Mouse (Mus musculus): ENCODE data around the gene Hcst. TPM values are rescaled to one million over a fixed set of nuclear protein-coding genes. Genes with fewer than 3 reads are reported as not detected.

Hcst gene
- total and polyA plus RNA-seq, 3 experiments = 11.8 to 11.9 (median 11.8) TPM

- DNase-seq (ENCODE audit: extremely low read depth) = peak; percentile 78
- dilution Hi-C loops (cut with MboI; ENCODE audit: extremely low pct_ligation_motif_present, extremely low pct_unique_long_range_greater_than_20kb, low sequenced_read_pairs) (no loop called here), in situ Hi-C loops (cut with MboI; ENCODE audit: low pct_ligation_motif_present, low pct_unique_long_range_greater_than_20kb, low sequenced_read_pairs) (loop anchor here (5.0 kb wide), 1 partner anchor 33 kb away; no protein-coding TSS in a partner anchor)
These were observed 25.3 kb downstream of the Hcst start for GRCm38 (mm10) chr7:30394379-30394778.

GRCm38 (mm10) chr7:30393631-30394030 lies 26.0 kb downstream of the Hcst start:
- no peaks in the 10 kb centered on the region for H3K27me3 ChIP-seq (replicated peaks)
- H3K4me3 ChIP-seq (replicated peaks in 1 of 3; ENCODE audit: low read depth in 2 of 3, low read length in 2 of 3, poor library complexity in 1 of 3) = peak overlapping the region in 1 of 3 experiments; percentile 47
- no peak overlapping the region for H3K27ac ChIP-seq (ENCODE audit: insufficient read depth, low read depth)
- dilution Hi-C loops (cut with MboI; ENCODE audit: extremely low pct_ligation_motif_present, extremely low pct_unique_long_range_greater_than_20kb, low sequenced_read_pairs) = no loop called here
- peak overlapping the region; percentile 45; the same call in 1 of the 2 replicates for H3K9ac ChIP-seq (ENCODE audit: insufficient read depth, low read depth)
- no peak for DNase-seq (ENCODE audit: extremely low read depth)
- in situ Hi-C loops (cut with MboI; ENCODE audit: low pct_ligation_motif_present, low pct_unique_long_range_greater_than_20kb, low sequenced_read_pairs) = loop anchor here (5.0 kb wide), 1 partner anchor 34 kb away; no protein-coding TSS in a partner anchor
- H3K4me2 ChIP-seq (ENCODE audit: insufficient read depth, low read depth, poor library complexity, severe bottlenecking) = no peak overlapping the region
- H3K36me3 ChIP-seq (replicated peaks in 1 of 2; ENCODE audit: control insufficient read depth in 1 of 2, insufficient read depth in 1 of 2, low read length in 1 of 2) = peaks cover 0 to 7% of the 10 kb centered on the region in 2 experiments
- H3K9me3 ChIP-seq (replicated peaks; ENCODE audit: low read length) = no peaks in the 10 kb centered on the region
- H3K4me1 ChIP-seq (ENCODE audit: control insufficient read depth in 1 of 2, insufficient read depth in 2 of 2) = peaks cover 3 to 21% of the 10 kb centered on the region in 2 experiments; a peak in 3 of 4 replicates
- TF ChIP-seq TBP (conservative IDR thresholded peaks at IDR 0.05; ENCODE audit: low read depth, low read length) (no peak), JUN (IDR thresholded peaks at IDR 0.05; ENCODE audit: insufficient read depth, low read depth, low read length) (no peak), MYC (IDR thresholded peaks at IDR 0.05; ENCODE audit: low read depth, low read length) (no peak), ELF1 (IDR thresholded peaks at IDR 0.05; ENCODE audit: low read depth, low read length) (no peak), IRF4 (IDR thresholded peaks at IDR 0.05; ENCODE audit: low read depth, low read length) (no peak)
- no peaks in the 10 kb centered on the region for H3K79me2 ChIP-seq (replicated peaks; ENCODE audit: control insufficient read depth, extremely low read depth, insufficient read depth, poor library complexity, severe bottlenecking)

More at GRCm38 (mm10) chr7:30394379-30394778, 25.3 kb downstream of the Hcst start:
- Histone ChIP-seq H3K27ac (ENCODE audit: insufficient read depth, low read depth) (peak overlapping the region; percentile 28), H3K36me3 (replicated peaks in 1 of 2; ENCODE audit: control insufficient read depth in 1 of 2, insufficient read depth in 1 of 2, low read length in 1 of 2) (peaks cover 0 to 7% of the 10 kb centered on the region in 2 experiments), H3K4me2 (ENCODE audit: insufficient read depth, low read depth, poor library complexity, severe bottlenecking) (peak overlapping the region; percentile 67), H3K79me2 (replicated peaks; ENCODE audit: control insufficient read depth, extremely low read depth, insufficient read depth, poor library complexity, severe bottlenecking) (no peaks in the 10 kb centered on the region), H3K4me1 (ENCODE audit: control insufficient read depth in 1 of 2, insufficient read depth in 2 of 2) (peaks cover 3 to 21% of the 10 kb centered on the region in 2 experiments; a peak in 3 of 4 replicates), H3K4me3 (replicated peaks in 1 of 3; ENCODE audit: low read depth in 2 of 3, low read length in 2 of 3, poor library complexity in 1 of 3) (peak overlapping the region; percentile 7 to 47 (median 37)), H3K9me3 (replicated peaks; ENCODE audit: low read length) (no peaks in the 10 kb centered on the region), H3K27me3 (replicated peaks) (no peaks in the 10 kb centered on the region), H3K9ac (ENCODE audit: insufficient read depth, low read depth) (peak overlapping the region; percentile 45)
- TF ChIP-seq ZMIZ1 (IDR thresholded peaks at IDR 0.05; ENCODE audit: low read depth, low read length) (no peak), HCFC1 (IDR thresholded peaks at IDR 0.05; ENCODE audit: low read depth, low read length) (peak; percentile 46; the same call in 1 of the 2 replicates), CTCF (conservative IDR thresholded peaks at IDR 0.05 in 1 of 2, IDR thresholded peaks at IDR 0.05 in 1 of 2; ENCODE audit: low read depth in 2 of 2, low read length in 2 of 2) (no peak), CHD1 (IDR thresholded peaks at IDR 0.05; ENCODE audit: low read depth, low read length) (no peak), MYC (IDR thresholded peaks at IDR 0.05; ENCODE audit: low read depth, low read length) (no peak), ELF1 (IDR thresholded peaks at IDR 0.05; ENCODE audit: low read depth, low read length) (peak; percentile 79), PAX5 (IDR thresholded peaks at IDR 0.05; ENCODE audit: low read length) (no peak), KAT2A (IDR thresholded peaks at IDR 0.05; ENCODE audit: insufficient replicate concordance, low read length) (no peak), JUN (IDR thresholded peaks at IDR 0.05; ENCODE audit: insufficient read depth, low read depth, low read length) (no peak), TCF12 (IDR thresholded peaks at IDR 0.05; ENCODE audit: low read depth, low read length) (peak; percentile 56; the same call in 1 of the 2 replicates), ETS1 (conservative IDR thresholded peaks at IDR 0.05; ENCODE audit: low read depth, low read length) (no peak), POLR2A (IDR thresholded peaks at IDR 0.05; ENCODE audit: low read depth, low read length) (peak; percentile 59), E2F4 (IDR thresholded peaks at IDR 0.05; ENCODE audit: insufficient replicate concordance, low read depth, low read length) (no peak), NELFE (IDR thresholded peaks at IDR 0.05; ENCODE audit: low read depth, low read length) (0 out of 2 replicates have a peak, but pooled peaks have one; percentile 15), ZKSCAN1 (IDR thresholded peaks at IDR 0.05; ENCODE audit: borderline replicate concordance, low read depth, low read length) (no peak), SMC3 (IDR thresholded peaks at IDR 0.05; ENCODE audit: low read depth, low read length) (no peak; the same call in 1 of the 2 replicates), TBP (conservative IDR thresholded peaks at IDR 0.05; ENCODE audit: low read depth, low read length) (0 out of 2 replicates have a peak, but pooled peaks have one; percentile 54), MAFK (IDR thresholded peaks at IDR 0.05; ENCODE audit: insufficient replicate concordance, low read length) (no peak), RCOR1 (conservative IDR thresholded peaks at IDR 0.05; ENCODE audit: low read depth, low read length) (no peak), USF1 (IDR thresholded peaks at IDR 0.05; ENCODE audit: low read depth, low read length) (no peak), CHD2 (IDR thresholded peaks at IDR 0.05; ENCODE audit: low read length) (no peak), GABPA (IDR thresholded peaks at IDR 0.05; ENCODE audit: insufficient replicate concordance, low read depth, low read length) (no peak), ZNF384 (IDR thresholded peaks at IDR 0.05; ENCODE audit: low read depth, low read length) (no peak), MAX (IDR thresholded peaks at IDR 0.05; ENCODE audit: low read length) (no peak), NRF1 (IDR thresholded peaks at IDR 0.05; ENCODE audit: low read depth, low read length) (peak; percentile 71), MEF2A (IDR thresholded peaks at IDR 0.05; ENCODE audit: borderline replicate concordance, low read depth, low read length) (no peak), SIN3A (IDR thresholded peaks at IDR 0.05; ENCODE audit: low read length) (no peak; the same call in 1 of the 2 replicates), MXI1 (IDR thresholded peaks at IDR 0.05; ENCODE audit: low read depth, low read length) (peak; percentile 29; the same call in 1 of the 2 replicates), BHLHE40 (IDR thresholded peaks at IDR 0.05; ENCODE audit: low read depth, low read length) (no peak), JUND (conservative IDR thresholded peaks at IDR 0.05; ENCODE audit: low read depth, low read length) (no peak), UBTF (IDR thresholded peaks at IDR 0.05; ENCODE audit: low read depth, low read length) (no peak), IRF4 (IDR thresholded peaks at IDR 0.05; ENCODE audit: low read depth, low read length) (peak; percentile 68; the same call in 1 of the 2 replicates), USF2 (conservative IDR thresholded peaks at IDR 0.05; ENCODE audit: low read depth, low read length) (no peak), RAD21 (IDR thresholded peaks at IDR 0.05; ENCODE audit: low read depth, low read length) (no peak), POLR2AphosphoS2 (IDR thresholded peaks at IDR 0.05; ENCODE audit: low read depth, low read length) (no peak), EP300 (IDR thresholded peaks at IDR 0.05; ENCODE audit: low read length) (peak; percentile 63), ZC3H11A (IDR thresholded peaks at IDR 0.05; ENCODE audit: low read depth, low read length) (no peak), MAZ (IDR thresholded peaks at IDR 0.05; ENCODE audit: low read depth, low read length) (no peak)
